In genomic region chr10:128715559-128716537, GRCm38 (mm10) we compare ENCODE assay signal across 12 mouse cellular contexts. TPM values are rescaled to one million over a fixed set of nuclear protein-coding genes. Genes with fewer than 3 reads are reported as not detected.
DNase-seq lines count a peak whose midpoint lies in the region; ATAC-seq lines count a peak whose summit lies in the region.
"Had no signal": no experiment of that assay in that cellular context is flagged by ENCODE, and none has a peak within 500 bp of the region (broad histone marks: within the 10 kb centered on the region; RNA-seq: fewer than 3 reads in every experiment).

No protein-coding gene starts in this region.

- H3K27ac ChIP-seq in embryonic facial prominence, embryonic 15.5 days (replicated peaks), result no peak overlapping the region
- H3K27ac ChIP-seq in embryonic facial prominence, embryonic 10.5 days (replicated peaks), result no peak overlapping the region
- H3K27ac ChIP-seq: heart, adult 2 months; liver, embryonic 15.5 days had no signal

- no peaks in the 10 kb centered on the region for H3K9me3 ChIP-seq in embryonic facial prominence, embryonic 15.5 days (replicated peaks)
- no peaks in the 10 kb centered on the region for H3K9me3 ChIP-seq in embryonic facial prominence, embryonic 10.5 days
- H3K9me3 ChIP-seq: liver, embryonic 15.5 days had no signal

- H3K9ac ChIP-seq in embryonic facial prominence, embryonic 15.5 days, result no peak overlapping the region
- H3K9ac ChIP-seq: liver, embryonic 15.5 days had no signal

- 0 out of 2 replicates have a peak, but pooled peaks have one; percentile 47 for ATAC-seq in embryonic facial prominence, embryonic 15.5 days (ENCODE audit: insufficient number of reproducible peaks, low FRiP score, low TSS enrichment, low read depth)
- 0 out of 2 replicates have a peak, but pooled peaks have one; percentile 10 for ATAC-seq in erythroid progenitor cell, adult 5-6 weeks (replicated peaks; ENCODE audit: low FRiP score, poor library complexity, severe bottlenecking)
- peak; percentile 95 for ATAC-seq in megakaryocyte, adult 5-6 weeks (ENCODE audit: poor library complexity, severe bottlenecking)

- DNase-seq in embryonic facial prominence, embryonic 10.5 days (ENCODE audit: low spot score), result no peak
- DNase-seq in thymus, postnatal 0 days (ENCODE audit: low spot score), result peak; percentile 80
- DNase-seq in embryo, embryonic 9.5 days (ENCODE audit: extremely low spot score), result no peak
- DNase-seq in Muller cell, postnatal 12 days (ENCODE audit: inconsistent ontology term), result no peak
- DNase-seq in layer of hippocampus, postnatal 36 days, result no peak
- DNase-seq: adrenal gland, adult 2 months; cerebellum, adult 18-20 months had no signal

- 81% methylated on average over 19 of the region's 19 CpGs for WGBS in embryonic facial prominence, embryonic 15.5 days
- 88% methylated on average over 19 of the region's 19 CpGs for WGBS in embryonic facial prominence, embryonic 10.5 days

- H3K27me3 ChIP-seq in embryonic facial prominence, embryonic 15.5 days, result no peaks in the 10 kb centered on the region
- H3K27me3 ChIP-seq in embryonic facial prominence, embryonic 10.5 days (replicated peaks; ENCODE audit: low read depth, poor library complexity, severe bottlenecking), result no peaks in the 10 kb centered on the region

- H3K4me3 ChIP-seq in embryonic facial prominence, embryonic 15.5 days (replicated peaks), result no peak overlapping the region
- H3K4me3 ChIP-seq in embryonic facial prominence, embryonic 10.5 days, result no peak overlapping the region
- H3K4me3 ChIP-seq: heart, adult 2 months; liver, embryonic 15.5 days had no signal

- H3K4me1 ChIP-seq in embryonic facial prominence, embryonic 15.5 days, result no peaks in the 10 kb centered on the region
- H3K4me1 ChIP-seq in embryonic facial prominence, embryonic 10.5 days, result no peaks in the 10 kb centered on the region
- H3K4me1 ChIP-seq: liver, embryonic 15.5 days had no signal

- H3K4me2 ChIP-seq in embryonic facial prominence, embryonic 15.5 days (replicated peaks), result no peak overlapping the region
- H3K4me2 ChIP-seq: liver, embryonic 15.5 days had no signal

- peaks cover 10% of the 10 kb centered on the region; the same call in 1 of the 2 replicates for H3K36me3 ChIP-seq in embryonic facial prominence, embryonic 15.5 days
- no peaks in the 10 kb centered on the region for H3K36me3 ChIP-seq in embryonic facial prominence, embryonic 10.5 days (replicated peaks)
- H3K36me3 ChIP-seq: liver, embryonic 15.5 days had no signal

RNA-seq across cellular contexts. Expression of gene Cdk2, which starts 11.0 kb away (rescaled TPM):
- polyA plus RNA-seq in embryonic facial prominence, embryonic 15.5 days (2015; fragmentation: Nextera tagmentation; extraction: Ambion mirVana), result 105 TPM in 2 replicates
- 124 and 130 TPM in 2 replicates for polyA plus RNA-seq in embryonic facial prominence, embryonic 10.5 days (2016; fragmentation: Nextera tagmentation; extraction: Ambion mirVana)
- 111 and 124 TPM in 2 replicates for total RNA-seq in erythroid progenitor cell, adult 5-6 weeks (2015; ENCODE audit: low replicate concordance)
- 62.0 and 73.5 TPM in 2 replicates for total RNA-seq in erythroid progenitor cell, adult 5-6 weeks (2017; ENCODE audit: low replicate concordance)
- 85.3 and 89.5 TPM in 2 replicates for total RNA-seq in megakaryocyte, adult 5-6 weeks (2015)
- total RNA-seq in megakaryocyte, adult 5-6 weeks (2017), result 63.4 and 70.7 TPM in 2 replicates
- 115 and 117 TPM in 2 replicates for polyA plus RNA-seq in thymus, postnatal 0 days (2015; fragmentation: Nextera tagmentation; extraction: Ambion mirVana)
- 1 to 10 TPM; 2.0 to 2.4 TPM for total RNA-seq in layer of hippocampus, postnatal 36 days (2021)

RNA-seq across cellular contexts. Expression of gene Pmel, which starts 11.9 kb away (rescaled TPM):
- 27.2 and 29.8 TPM in 2 replicates for polyA plus RNA-seq in embryonic facial prominence, embryonic 15.5 days (2015; fragmentation: Nextera tagmentation; extraction: Ambion mirVana)
- polyA plus RNA-seq in embryonic facial prominence, embryonic 10.5 days (2016; fragmentation: Nextera tagmentation; extraction: Ambion mirVana), result 8.6 and 17.3 TPM in 2 replicates
- total RNA-seq in erythroid progenitor cell, adult 5-6 weeks (2015; ENCODE audit: low replicate concordance), result not detected in 2 replicates
- total RNA-seq in erythroid progenitor cell, adult 5-6 weeks (2017; ENCODE audit: low replicate concordance), result 0.39 TPM in 1 of 2 replicates, not detected in the other
- 0.16 and 0.57 TPM in 2 replicates for total RNA-seq in megakaryocyte, adult 5-6 weeks (2015)
- 0.07 and 0.73 TPM in 2 replicates for total RNA-seq in megakaryocyte, adult 5-6 weeks (2017)
- polyA plus RNA-seq in thymus, postnatal 0 days (2015; fragmentation: Nextera tagmentation; extraction: Ambion mirVana), result 1.1 and 1.3 TPM in 2 replicates
- total RNA-seq in layer of hippocampus, postnatal 36 days (2021), result under 1 TPM; 0.25 to 0.35 TPM

RNA-seq across cellular contexts. Expression of gene Rab5b, which starts 19.8 kb away (rescaled TPM):
- 91.6 and 97.4 TPM in 2 replicates for polyA plus RNA-seq in embryonic facial prominence, embryonic 15.5 days (2015; fragmentation: Nextera tagmentation; extraction: Ambion mirVana)
- polyA plus RNA-seq in embryonic facial prominence, embryonic 10.5 days (2016; fragmentation: Nextera tagmentation; extraction: Ambion mirVana), result 64.4 and 70.4 TPM in 2 replicates
- total RNA-seq in erythroid progenitor cell, adult 5-6 weeks (2015; ENCODE audit: low replicate concordance), result 30.6 and 54.1 TPM in 2 replicates
- 37.7 and 46.8 TPM in 2 replicates for total RNA-seq in erythroid progenitor cell, adult 5-6 weeks (2017; ENCODE audit: low replicate concordance)
- total RNA-seq in megakaryocyte, adult 5-6 weeks (2015), result 62.8 and 64.7 TPM in 2 replicates
- total RNA-seq in megakaryocyte, adult 5-6 weeks (2017), result 77.1 and 84.0 TPM in 2 replicates
- 45.3 and 46.5 TPM in 2 replicates for polyA plus RNA-seq in thymus, postnatal 0 days (2015; fragmentation: Nextera tagmentation; extraction: Ambion mirVana)
- total RNA-seq in layer of hippocampus, postnatal 36 days (2021), result 100 to 1,000 TPM; 131 to 134 TPM

RNA-seq across cellular contexts. Expression of gene Dgka, which starts 28.8 kb away (rescaled TPM):
- polyA plus RNA-seq in embryonic facial prominence, embryonic 15.5 days (2015; fragmentation: Nextera tagmentation; extraction: Ambion mirVana), result 25.6 and 26.5 TPM in 2 replicates
- 5.2 and 6.3 TPM in 2 replicates for polyA plus RNA-seq in embryonic facial prominence, embryonic 10.5 days (2016; fragmentation: Nextera tagmentation; extraction: Ambion mirVana)
- total RNA-seq in erythroid progenitor cell, adult 5-6 weeks (2015; ENCODE audit: low replicate concordance), result 9.6 and 16.2 TPM in 2 replicates
- total RNA-seq in erythroid progenitor cell, adult 5-6 weeks (2017; ENCODE audit: low replicate concordance), result 2.5 and 9.6 TPM in 2 replicates
- total RNA-seq in megakaryocyte, adult 5-6 weeks (2015), result 35.0 and 37.6 TPM in 2 replicates
- total RNA-seq in megakaryocyte, adult 5-6 weeks (2017), result 31.5 and 32.6 TPM in 2 replicates
- polyA plus RNA-seq in thymus, postnatal 0 days (2015; fragmentation: Nextera tagmentation; extraction: Ambion mirVana), result 135 and 136 TPM in 2 replicates
- total RNA-seq in layer of hippocampus, postnatal 36 days (2021), result 10 to 100 TPM in 1 of 2 experiments, 1 to 10 TPM in 1; 9.3 to 11.1 TPM

RNA-seq across cellular contexts. Expression of gene Pym1, which starts 31.8 kb away (rescaled TPM):
- polyA plus RNA-seq in embryonic facial prominence, embryonic 15.5 days (2015; fragmentation: Nextera tagmentation; extraction: Ambion mirVana), result 37.7 and 38.5 TPM in 2 replicates
- polyA plus RNA-seq in embryonic facial prominence, embryonic 10.5 days (2016; fragmentation: Nextera tagmentation; extraction: Ambion mirVana), result 56.6 and 60.0 TPM in 2 replicates
- total RNA-seq in erythroid progenitor cell, adult 5-6 weeks (2015; ENCODE audit: low replicate concordance), result 13.8 and 19.5 TPM in 2 replicates
- total RNA-seq in erythroid progenitor cell, adult 5-6 weeks (2017; ENCODE audit: low replicate concordance), result 15.5 and 19.7 TPM in 2 replicates
- 22.0 and 25.0 TPM in 2 replicates for total RNA-seq in megakaryocyte, adult 5-6 weeks (2015)
- total RNA-seq in megakaryocyte, adult 5-6 weeks (2017), result 37.1 and 43.4 TPM in 2 replicates
- polyA plus RNA-seq in thymus, postnatal 0 days (2015; fragmentation: Nextera tagmentation; extraction: Ambion mirVana), result 74.7 and 79.2 TPM in 2 replicates
- total RNA-seq in layer of hippocampus, postnatal 36 days (2021), result 10 to 100 TPM; 26.0 to 28.2 TPM

Comparison
In these comparisons a context has a peak if more than half of its experiments do, and no peak if none do; other contexts are left out.
1. ATAC-seq: peak in every context shown above with its lines; median percentile 95 in megakaryocyte, adult 5-6 weeks; 47 in embryonic facial prominence, embryonic 15.5 days; 10 in erythroid progenitor cell, adult 5-6 weeks.
2. RNA of gene Cdk2, which starts 11.0 kb away (total RNA-seq): 62.0 to 124 TPM in erythroid progenitor cell, adult 5-6 weeks and 63.4 to 89.5 TPM in megakaryocyte, adult 5-6 weeks; 2.0 to 2.4 TPM in layer of hippocampus, postnatal 36 days; every median in the first group is over 10 times any median in the second.